Comparison of ENCODE assay signal across 8 mouse cellular contexts in the genomic region with DNA sequence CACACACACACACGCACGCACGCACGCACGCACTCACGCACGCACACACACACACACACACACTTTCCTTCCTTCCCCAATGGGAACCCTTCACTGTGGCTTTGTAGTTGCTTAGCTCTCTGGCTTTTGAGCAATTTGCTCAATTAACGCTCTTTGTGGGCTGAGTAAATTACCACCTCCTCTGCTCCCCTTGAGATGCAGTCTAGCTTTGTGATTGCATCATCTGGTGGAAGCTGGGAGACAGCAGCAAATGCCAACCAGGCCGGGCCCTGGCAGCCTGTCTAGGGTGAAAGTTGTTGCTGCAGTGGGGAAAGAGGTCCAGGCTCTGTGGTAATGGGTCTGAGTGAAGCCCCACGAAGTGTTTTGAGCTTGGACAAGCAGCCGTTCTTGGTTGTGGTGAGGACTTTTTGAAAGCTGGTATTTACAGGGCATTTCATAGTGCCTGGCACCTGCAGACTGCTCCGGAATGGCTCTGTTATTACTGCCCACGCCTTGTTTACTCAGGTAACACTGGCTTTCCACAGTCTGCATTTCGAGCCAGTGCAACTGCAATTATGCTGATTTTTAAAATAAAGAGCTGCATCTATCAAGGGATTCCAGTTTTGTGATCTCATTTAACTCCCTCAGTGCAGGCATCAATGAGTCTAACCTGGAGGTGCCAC. TPM values are rescaled to one million over a fixed set of nuclear protein-coding genes. Genes with fewer than 3 reads are reported as not detected.
DNase-seq lines count a peak whose midpoint lies in the region; TF ChIP-seq lines count a peak whose summit lies in the region.

No protein-coding gene starts in this region.

- H3K4me3 ChIP-seq in lung, adult 2 months (replicated peaks; ENCODE audit: extremely low read depth, low read depth, low read length) = no peak overlapping the region

- TF ChIP-seq CTCF in brain, embryonic 14.5 days (IDR thresholded peaks at IDR 0.05; ENCODE audit: borderline replicate concordance, extremely low read depth, insufficient read depth, insufficient read length) = no peak
- no peak for TF ChIP-seq CTCF in lung, adult 2 months (IDR thresholded peaks at IDR 0.05; ENCODE audit: insufficient read depth, low read length)

- peaks cover 3% of the 10 kb centered on the region; the same call in 1 of the 2 replicates for H3K4me1 ChIP-seq in lung, adult 2 months (ENCODE audit: control insufficient read depth, insufficient read depth, low read length)

- intact Hi-C loops in left cerebral cortex, postnatal 4 days (cut with DNase I) = no loop called here
- intact Hi-C loops in heart, postnatal 25 days (cut with DNase I) = no loop called here

- TF ChIP-seq POLR2A in brain, embryonic 14.5 days (IDR thresholded peaks at IDR 0.05; ENCODE audit: borderline replicate concordance, extremely low read depth, insufficient read depth, insufficient read length, poor library complexity, severe bottlenecking) = no peak
- no peak for TF ChIP-seq POLR2A in lung, adult 2 months (IDR thresholded peaks at IDR 0.05; ENCODE audit: borderline replicate concordance, extremely low read depth, low read depth, low read length)

- peak; percentile 19 to 32 for DNase-seq in left cerebral cortex, adult 18-20 months (ENCODE audit: low spot score in 2 of 2)
- no peak for DNase-seq in left cerebral cortex, postnatal 4 days
- DNase-seq in Muller cell, postnatal 12 days (ENCODE audit: inconsistent ontology term) = peak; percentile 69
- DNase-seq in brain, embryonic 14.5 days (ENCODE audit: low read depth) = peak; percentile 87
- peak; percentile 57 for DNase-seq in lung, adult 2 months
- DNase-seq in heart, postnatal 25 days (ENCODE audit: low spot score) = no peak
- DNase-seq in testis, postnatal 14 days (ENCODE audit: low spot score) = no peak
- no peak for DNase-seq in urinary bladder, postnatal 10 days (ENCODE audit: low spot score)

- WGBS in lung, adult 2 months = 60% methylated on average over 14 of the region's 14 CpGs

RNA-seq across cellular contexts. Expression of a gene that starts 10.0 kb away (rescaled TPM):
- total RNA-seq in left cerebral cortex, adult 18-20 months (2021) = 10 to 100 TPM; 20.4 to 20.7 TPM
- 10 to 100 TPM; 26.0 to 27.0 TPM for total RNA-seq in left cerebral cortex, postnatal 4 days (2021)
- 30.2 and 30.6 TPM in 2 replicates for polyA plus RNA-seq in brain, embryonic 14.5 days (2012; rRNA removed)
- polyA plus RNA-seq in lung, adult 2 months (2012; rRNA removed) = 6.3 and 7.3 TPM in 2 replicates
- 1 to 10 TPM; 5.1 to 5.4 TPM for total RNA-seq in heart, postnatal 25 days (2021)

Comparison
In these comparisons a context has a peak if more than half of its experiments do, and no peak if none do; other contexts are left out.
1. DNase-seq: peak in left cerebral cortex, adult 18-20 months (2 of 2), Muller cell, postnatal 12 days (single experiment), brain, embryonic 14.5 days (single experiment) and lung, adult 2 months (single experiment); none in left cerebral cortex, postnatal 4 days (single experiment), heart, postnatal 25 days (single experiment), testis, postnatal 14 days (single experiment) and urinary bladder, postnatal 10 days (single experiment).